In genomic region chr2:113016236-113016635, GRCm38 (mm10) we compare ENCODE assay signal across 24 mouse cellular contexts.
DNase-seq lines count a peak whose midpoint lies in the region; ATAC-seq and TF ChIP-seq lines count a peak whose summit lies in the region.
"Had no signal": no experiment of that assay in that cellular context is flagged by ENCODE, and none has a peak within 500 bp of the region (broad histone marks: within the 10 kb centered on the region; RNA-seq: fewer than 3 reads in every experiment).

No protein-coding gene starts in this region.

- H3K4me3 ChIP-seq in forebrain, embryonic 15.5 days = no peak overlapping the region
- H3K4me3 ChIP-seq in forebrain, embryonic 11.5 days (ENCODE audit: low read depth, low read length) = no peak overlapping the region
- no peak overlapping the region for H3K4me3 ChIP-seq in heart, adult 2 months
- H3K4me3 ChIP-seq: forebrain, embryonic 10.5 days; hindbrain, embryonic 13.5 days; midbrain, embryonic 12.5 days; neural tube, embryonic 15.5 days had no signal

- H3K4me2 ChIP-seq in forebrain, embryonic 15.5 days (replicated peaks) = no peak overlapping the region
- no peak overlapping the region for H3K4me2 ChIP-seq in forebrain, embryonic 11.5 days (ENCODE audit: low read depth, low read length, severe bottlenecking)
- H3K4me2 ChIP-seq: hindbrain, embryonic 13.5 days; liver, embryonic 11.5 days; midbrain, embryonic 12.5 days; neural tube, embryonic 15.5 days had no signal

- TF ChIP-seq EP300 in heart, adult 2 months (IDR thresholded peaks at IDR 0.05; ENCODE audit: insufficient read depth, low read depth, low read length) = no peak

- 0 out of 2 replicates have a peak, but pooled peaks have one; percentile 38 for ATAC-seq in forebrain, embryonic 15.5 days (replicated peaks)
- no peak for ATAC-seq in forebrain, embryonic 11.5 days (replicated peaks; ENCODE audit: low FRiP score)
- ATAC-seq: Patski had no signal

- no peaks in the 10 kb centered on the region for H3K27me3 ChIP-seq in forebrain, embryonic 15.5 days
- H3K27me3 ChIP-seq in forebrain, embryonic 11.5 days (ENCODE audit: control insufficient read depth, insufficient read depth, low read length) = no peaks in the 10 kb centered on the region
- H3K27me3 ChIP-seq in heart, adult 2 months (ENCODE audit: control insufficient read depth, insufficient read depth, low read length) = no peaks in the 10 kb centered on the region
- H3K27me3 ChIP-seq: hindbrain, embryonic 13.5 days; midbrain, embryonic 12.5 days; neural tube, embryonic 15.5 days; Patski had no signal

- no peak for DNase-seq in forebrain, embryonic 11.5 days (ENCODE audit: low spot score)
- peak; percentile 76 for DNase-seq in left cerebral cortex, postnatal 4 days
- DNase-seq in left cerebral cortex, postnatal 10 days (ENCODE audit: extremely low spot score in 1 of 2, low spot score in 2 of 2) = no peak
- DNase-seq in cerebellum, adult 11 months = peak; percentile 11
- DNase-seq in cerebellum, postnatal 10 days = peak; percentile 89 to 94
- no peak for DNase-seq in adrenal gland, postnatal 36 days
- no peak for DNase-seq in heart, adult 2 months
- DNase-seq: adrenal gland, adult 8-10 months; gastrocnemius, postnatal 25 days; heart, postnatal 10 days; kidney, adult 18-20 months; kidney, postnatal 10 days; lung, adult 18-20 months; lung, postnatal 36 days; right cerebral cortex, postnatal 14 days; spleen, adult 18-20 months; thymus, postnatal 36 days had no signal

- no peaks in the 10 kb centered on the region for H3K9me3 ChIP-seq in forebrain, embryonic 15.5 days
- H3K9me3 ChIP-seq in forebrain, embryonic 11.5 days (ENCODE audit: control insufficient read depth, low read length) = no peaks in the 10 kb centered on the region
- H3K9me3 ChIP-seq: forebrain, embryonic 10.5 days; hindbrain, embryonic 13.5 days; midbrain, embryonic 12.5 days; neural tube, embryonic 15.5 days had no signal

- no peaks in the 10 kb centered on the region for H3K36me3 ChIP-seq in forebrain, embryonic 15.5 days
- H3K36me3 ChIP-seq in forebrain, embryonic 11.5 days (ENCODE audit: control insufficient read depth, insufficient read depth, low read length) = no peaks in the 10 kb centered on the region
- H3K36me3 ChIP-seq in heart, adult 2 months (ENCODE audit: control insufficient read depth, insufficient read depth, low read length) = no peaks in the 10 kb centered on the region
- H3K36me3 ChIP-seq: forebrain, embryonic 10.5 days; hindbrain, embryonic 13.5 days; midbrain, embryonic 12.5 days; neural tube, embryonic 15.5 days had no signal

- H3K4me1 ChIP-seq in forebrain, embryonic 15.5 days = no peaks in the 10 kb centered on the region
- H3K4me1 ChIP-seq in forebrain, embryonic 11.5 days (replicated peaks; ENCODE audit: control insufficient read depth, insufficient read depth, low read length) = no peaks in the 10 kb centered on the region
- no peaks in the 10 kb centered on the region for H3K4me1 ChIP-seq in heart, adult 2 months (ENCODE audit: control insufficient read depth, insufficient read depth, low read length)
- H3K4me1 ChIP-seq: forebrain, embryonic 10.5 days; hindbrain, embryonic 13.5 days; midbrain, embryonic 12.5 days; neural tube, embryonic 15.5 days had no signal

- no peak for TF ChIP-seq CTCF in heart, adult 2 months (IDR thresholded peaks at IDR 0.05)

- no peak overlapping the region for H3K9ac ChIP-seq in forebrain, embryonic 15.5 days (replicated peaks)
- no peak overlapping the region for H3K9ac ChIP-seq in forebrain, embryonic 11.5 days (ENCODE audit: low read length)
- no peak overlapping the region for H3K9ac ChIP-seq in heart, adult 2 months (ENCODE audit: low read depth, low read length)
- H3K9ac ChIP-seq: hindbrain, embryonic 13.5 days; midbrain, embryonic 12.5 days; neural tube, embryonic 15.5 days had no signal

- H3K79me2 ChIP-seq in heart, adult 2 months (replicated peaks; ENCODE audit: control insufficient read depth, insufficient read depth, low read length) = no peaks in the 10 kb centered on the region

- intact Hi-C loops in left cerebral cortex, postnatal 4 days (cut with DNase I) = no loop called here
- intact Hi-C loops in left cerebral cortex, postnatal 10 days (cut with DNase I) = no loop called here
- intact Hi-C loops in heart, adult 2 months (cut with DNase I) = no loop called here

- H3K27ac ChIP-seq in forebrain, embryonic 15.5 days (replicated peaks) = no peak overlapping the region
- no peak overlapping the region for H3K27ac ChIP-seq in forebrain, embryonic 11.5 days (ENCODE audit: low read depth, low read length)
- no peak overlapping the region for H3K27ac ChIP-seq in heart, adult 2 months
- H3K27ac ChIP-seq: forebrain, embryonic 10.5 days; hindbrain, embryonic 13.5 days; midbrain, embryonic 12.5 days; neural tube, embryonic 15.5 days had no signal

- no peak for TF ChIP-seq POLR2A in heart, adult 2 months (IDR thresholded peaks at IDR 0.05; ENCODE audit: insufficient read depth, low read depth, low read length)

- 73% methylated on average over 2 of the region's 2 CpGs for WGBS in forebrain, embryonic 15.5 days
- WGBS in forebrain, embryonic 11.5 days = 83% methylated on average over 2 of the region's 2 CpGs
- WGBS in heart, adult 2 months = 67% methylated on average over 2 of the region's 2 CpGs

Comparison
In these comparisons a context has a peak if more than half of its experiments do, and no peak if none do; other contexts are left out.
1. DNase-seq: peak in left cerebral cortex, postnatal 4 days (single experiment), cerebellum, adult 11 months (single experiment) and cerebellum, postnatal 10 days (2 of 2); none in forebrain, embryonic 11.5 days (single experiment), left cerebral cortex, postnatal 10 days (0 of 2), adrenal gland, postnatal 36 days (0 of 2) and heart, adult 2 months (0 of 2).